Mouse (Mus musculus): ENCODE results near the gene Zdhhc13. TPM values are rescaled to one million over a fixed set of nuclear protein-coding genes. Genes with fewer than 3 reads are reported as not detected.

Gene Zdhhc13
- polyA plus RNA-seq (2012) = 7.5 and 10.5 TPM in 2 replicates

GRCm38 (mm10) chr7:48788851-48789572 is at the start of gene Zdhhc13:
Zdhhc13 (plus strand) TSS chr7:48789003.
- TF ChIP-seq GATA1 (IDR thresholded peaks at IDR 0.05; ENCODE audit: low read length) = no peak

- TF ChIP-seq GATA1 (IDR thresholded peaks at IDR 0.05; ENCODE audit: low read length) = no peak
These were observed 39.3 kb upstream of the Zdhhc13 start for GRCm38 (mm10) chr7:48749298-48750163.

- TF ChIP-seq GATA1 (IDR thresholded peaks at IDR 0.05; ENCODE audit: low read length) = no peak
These were observed 38.5 kb upstream of the Zdhhc13 start for GRCm38 (mm10) chr7:48750164-48750809.

GRCm38 (mm10) chr7:48751222-48751621 is 37.6 kb upstream of the Zdhhc13 start:
- TF ChIP-seq GATA1 (IDR thresholded peaks at IDR 0.05; ENCODE audit: low read length) = no peak

GRCm38 (mm10) chr7:48754415-48754974 is 34.3 kb upstream of the Zdhhc13 start:
- no peak for TF ChIP-seq GATA1 (IDR thresholded peaks at IDR 0.05; ENCODE audit: low read length)

GRCm38 (mm10) chr7:48755825-48756224 is 33.0 kb upstream of the Zdhhc13 start:
- TF ChIP-seq GATA1 (IDR thresholded peaks at IDR 0.05; ENCODE audit: low read length) = no peak

GRCm38 (mm10) chr7:48756306-48756931 is 32.4 kb upstream of the Zdhhc13 start:
- TF ChIP-seq GATA1 (IDR thresholded peaks at IDR 0.05; ENCODE audit: low read length) = no peak

GRCm38 (mm10) chr7:48758083-48758482 is 30.7 kb upstream of the Zdhhc13 start:
- TF ChIP-seq GATA1 (IDR thresholded peaks at IDR 0.05; ENCODE audit: low read length) = no peak

GRCm38 (mm10) chr7:48760789-48761188 is 28.0 kb upstream of the Zdhhc13 start:
- TF ChIP-seq GATA1 (IDR thresholded peaks at IDR 0.05; ENCODE audit: low read length) = no peak

- no peak for TF ChIP-seq GATA1 (IDR thresholded peaks at IDR 0.05; ENCODE audit: low read length)
These were observed 26.5 kb upstream of the Zdhhc13 start for GRCm38 (mm10) chr7:48762289-48762688.

GRCm38 (mm10) chr7:48762721-48763120 is 26.1 kb upstream of the Zdhhc13 start:
- TF ChIP-seq GATA1 (IDR thresholded peaks at IDR 0.05; ENCODE audit: low read length) = no peak

- no peak for TF ChIP-seq GATA1 (IDR thresholded peaks at IDR 0.05; ENCODE audit: low read length)
These were observed 22.8 kb upstream of the Zdhhc13 start for GRCm38 (mm10) chr7:48765959-48766358.

GRCm38 (mm10) chr7:48769721-48770120 is 19.1 kb upstream of the Zdhhc13 start:
- TF ChIP-seq GATA1 (IDR thresholded peaks at IDR 0.05; ENCODE audit: low read length) = no peak

- TF ChIP-seq GATA1 (IDR thresholded peaks at IDR 0.05; ENCODE audit: low read length) = no peak
These were observed 16.6 kb upstream of the Zdhhc13 start for GRCm38 (mm10) chr7:48772060-48772734.

- TF ChIP-seq GATA1 (IDR thresholded peaks at IDR 0.05; ENCODE audit: low read length) = no peak
These were observed 15.5 kb upstream of the Zdhhc13 start for GRCm38 (mm10) chr7:48773333-48773732.
